Mouse (Mus musculus): ENCODE measurements around the gene Rapgef3. TPM values are rescaled to one million over a fixed set of nuclear protein-coding genes. Genes with fewer than 3 reads are reported as not detected.
A peak's percentile ranks its signal among the peaks of the same experiment; 100 is the strongest.

Rapgef3 gene
- polyA plus RNA-seq, 1 experiment from 2014 or later = 9.3 TPM

GRCm38 (mm10) chr15:97791126-97791700 is 23.4 kb upstream of the Rapgef3 start:
- Histone ChIP-seq H3K4me1 (peaks cover 8% of the 10 kb centered on the region), H3K27me3 (no peaks in the 10 kb centered on the region), H3K27ac (no peak overlapping the region), H3K9ac (no peak overlapping the region), H3K9me3 (no peaks in the 10 kb centered on the region), H3K4me2 (no peak overlapping the region), H3K36me3 (peaks cover 63% of the 10 kb centered on the region), H3K4me3 (no peak overlapping the region)
- 89% methylated on average over 11 of the region's 11 CpGs for WGBS
- ATAC-seq (ENCODE audit: insufficient number of reproducible peaks, insufficient read depth, low FRiP score, low TSS enrichment, low read depth) = no peak

- WGBS = 57% methylated on average over 20 of the region's 20 CpGs
- Histone ChIP-seq H3K27me3 (no peaks in the 10 kb centered on the region), H3K9me3 (no peaks in the 10 kb centered on the region), H3K4me3 (no peak overlapping the region), H3K27ac (no peak overlapping the region; the same call in 1 of the 2 replicates), H3K4me1 (peaks cover 9% of the 10 kb centered on the region), H3K9ac (no peak overlapping the region), H3K36me3 (peaks cover 51% of the 10 kb centered on the region), H3K4me2 (no peak overlapping the region)
- ATAC-seq (ENCODE audit: insufficient number of reproducible peaks, insufficient read depth, low FRiP score, low TSS enrichment, low read depth) = no peak
Observed at GRCm38 (mm10) chr15:97789761-97790505, 22.2 kb upstream of the Rapgef3 start.

GRCm38 (mm10) chr15:97788821-97789220 is 21.0 kb upstream of the Rapgef3 start:
- no peaks in the 10 kb centered on the region for H3K27me3 ChIP-seq
- peaks cover 40% of the 10 kb centered on the region for H3K36me3 ChIP-seq
- ATAC-seq (ENCODE audit: insufficient number of reproducible peaks, insufficient read depth, low FRiP score, low TSS enrichment, low read depth) = no peak
- WGBS = 57% methylated on average over 6 of the region's 6 CpGs
- no peak overlapping the region for H3K27ac ChIP-seq
- H3K4me3 ChIP-seq = no peak overlapping the region
- no peaks in the 10 kb centered on the region for H3K9me3 ChIP-seq
- H3K4me1 ChIP-seq = peaks cover 13% of the 10 kb centered on the region
- H3K9ac ChIP-seq = no peak overlapping the region
- H3K4me2 ChIP-seq = no peak overlapping the region

GRCm38 (mm10) chr15:97787799-97788667 is 20.3 kb upstream of the Rapgef3 start:
- WGBS = 70% methylated on average over 19 of the region's 19 CpGs
- Histone ChIP-seq H3K36me3 (peaks cover 32% of the 10 kb centered on the region), H3K27ac (no peak overlapping the region), H3K4me1 (peaks cover 13% of the 10 kb centered on the region), H3K27me3 (no peaks in the 10 kb centered on the region), H3K9me3 (no peaks in the 10 kb centered on the region), H3K9ac (no peak overlapping the region), H3K4me2 (no peak overlapping the region), H3K4me3 (no peak overlapping the region)
- no peak for ATAC-seq (ENCODE audit: insufficient number of reproducible peaks, insufficient read depth, low FRiP score, low TSS enrichment, low read depth)

GRCm38 (mm10) chr15:97787148-97787798 is 19.5 kb upstream of the Rapgef3 start:
- H3K27ac ChIP-seq = no peak overlapping the region
- no peak overlapping the region for H3K4me3 ChIP-seq
- ATAC-seq (ENCODE audit: insufficient number of reproducible peaks, insufficient read depth, low FRiP score, low TSS enrichment, low read depth) = no peak
- 0 out of 2 replicates have a peak, but pooled peaks cover 4% of the 10 kb centered on the region for H3K27me3 ChIP-seq
- no peak overlapping the region for H3K9ac ChIP-seq
- WGBS = 76% methylated on average over 7 of the region's 7 CpGs
- H3K4me1 ChIP-seq = peaks cover 20% of the 10 kb centered on the region
- peaks cover 25% of the 10 kb centered on the region for H3K36me3 ChIP-seq
- H3K4me2 ChIP-seq = no peak overlapping the region
- no peaks in the 10 kb centered on the region for H3K9me3 ChIP-seq

GRCm38 (mm10) chr15:97786412-97787112 is 18.8 kb upstream of the Rapgef3 start:
- Histone ChIP-seq H3K9me3 (no peaks in the 10 kb centered on the region), H3K4me1 (peaks cover 27% of the 10 kb centered on the region), H3K9ac (no peak overlapping the region), H3K4me2 (no peak overlapping the region), H3K27ac (no peak overlapping the region), H3K36me3 (peaks cover 18% of the 10 kb centered on the region), H3K27me3 (0 out of 2 replicates have a peak, but pooled peaks cover 5% of the 10 kb centered on the region), H3K4me3 (no peak overlapping the region)
- no peak for ATAC-seq (ENCODE audit: insufficient number of reproducible peaks, insufficient read depth, low FRiP score, low TSS enrichment, low read depth)
- 68% methylated on average over 10 of the region's 10 CpGs for WGBS

GRCm38 (mm10) chr15:97785731-97786411 is 18.1 kb upstream of the Rapgef3 start:
- WGBS = 83% methylated on average over 9 of the region's 9 CpGs
- peaks cover 34% of the 10 kb centered on the region for H3K4me1 ChIP-seq
- H3K27ac ChIP-seq = no peak overlapping the region
- H3K4me2 ChIP-seq = no peak overlapping the region
- no peak overlapping the region for H3K9ac ChIP-seq
- peaks cover 11% of the 10 kb centered on the region for H3K36me3 ChIP-seq
- ATAC-seq (ENCODE audit: insufficient number of reproducible peaks, insufficient read depth, low FRiP score, low TSS enrichment, low read depth) = no peak
- H3K27me3 ChIP-seq = 0 out of 2 replicates have a peak, but pooled peaks cover 5% of the 10 kb centered on the region
- no peaks in the 10 kb centered on the region for H3K9me3 ChIP-seq
- H3K4me3 ChIP-seq = no peak overlapping the region

- peaks cover 44% of the 10 kb centered on the region for H3K4me1 ChIP-seq
- H3K27me3 ChIP-seq = 0 out of 2 replicates have a peak, but pooled peaks cover 5% of the 10 kb centered on the region
- peak overlapping the region; percentile 22; the same call in 1 of the 2 replicates for H3K27ac ChIP-seq
- peaks cover 3% of the 10 kb centered on the region for H3K36me3 ChIP-seq
- peak overlapping the region; percentile 84 for H3K9ac ChIP-seq
- no peaks in the 10 kb centered on the region for H3K9me3 ChIP-seq
- H3K4me3 ChIP-seq = peak overlapping the region; percentile 73
- WGBS = 5% methylated on average over 44 of the region's 45 CpGs
- H3K4me2 ChIP-seq = peak overlapping the region; percentile 89
- 0 out of 2 replicates have a peak, but pooled peaks have one; percentile 26 for ATAC-seq (ENCODE audit: insufficient number of reproducible peaks, insufficient read depth, low FRiP score, low TSS enrichment, low read depth)
Observed at GRCm38 (mm10) chr15:97784561-97785161, 16.9 kb upstream of the Rapgef3 start.

GRCm38 (mm10) chr15:97784092-97784559 is 16.4 kb upstream of the Rapgef3 start:
- Histone ChIP-seq H3K36me3 (no peaks in the 10 kb centered on the region), H3K9ac (peak overlapping the region; percentile 84), H3K4me1 (peaks cover 44% of the 10 kb centered on the region), H3K27me3 (0 out of 2 replicates have a peak, but pooled peaks cover 5% of the 10 kb centered on the region), H3K4me2 (peak overlapping the region; percentile 89), H3K27ac (peak overlapping the region; percentile 22; the same call in 1 of the 2 replicates), H3K4me3 (peak overlapping the region; percentile 73), H3K9me3 (no peaks in the 10 kb centered on the region)
- peak; percentile 81 for ATAC-seq (ENCODE audit: insufficient number of reproducible peaks, insufficient read depth, low FRiP score, low TSS enrichment, low read depth)
- WGBS = 2% methylated on average over 39 of the region's 39 CpGs

- 7% methylated on average over 9 of the region's 9 CpGs for WGBS
- ATAC-seq (ENCODE audit: insufficient number of reproducible peaks, insufficient read depth, low FRiP score, low TSS enrichment, low read depth) = no peak
Observed at GRCm38 (mm10) chr15:97782749-97783105, 15.0 kb upstream of the Rapgef3 start.

More at GRCm38 (mm10) chr15:97782749-97783105, 15.0 kb upstream of the Rapgef3 start:
- peak overlapping the region; percentile 81 for H3K27ac ChIP-seq
- 0 out of 2 replicates have a peak overlapping the region, but pooled peaks have one; percentile 28 for H3K9ac ChIP-seq
- H3K4me3 ChIP-seq = peak overlapping the region; percentile 18
- H3K27me3 ChIP-seq = 0 out of 2 replicates have a peak, but pooled peaks cover 5% of the 10 kb centered on the region
- no peaks in the 10 kb centered on the region for H3K36me3 ChIP-seq
- H3K4me2 ChIP-seq = peak overlapping the region; percentile 51
- peaks cover 47% of the 10 kb centered on the region for H3K4me1 ChIP-seq
- H3K9me3 ChIP-seq = no peaks in the 10 kb centered on the region

All from embryonic facial prominence, embryonic 13.5 days (tissue).